Mouse (Mus musculus) ES-Bruce4 (cell line): ENCODE results near the gene Mif4gd.

Source experiments
- CTCF ChIP-seq: IDR thresholded peaks from one replicate; pipeline ENCODE4 v1.8.1; 2011; ENCODE audit warnings: low read depth, low read length
- EP300 ChIP-seq: IDR thresholded peaks from 2 replicates; pipeline ENCODE4 v1.6.1; 2011; ENCODE audit warnings: low read depth, low read length; ENCODE audit not compliant: insufficient read depth
- POLR2A ChIP-seq: IDR thresholded peaks from one replicate; pipeline ENCODE4 v1.8.1; 2011; ENCODE audit warnings: low read length; ENCODE audit not compliant: insufficient read depth

DNA sequence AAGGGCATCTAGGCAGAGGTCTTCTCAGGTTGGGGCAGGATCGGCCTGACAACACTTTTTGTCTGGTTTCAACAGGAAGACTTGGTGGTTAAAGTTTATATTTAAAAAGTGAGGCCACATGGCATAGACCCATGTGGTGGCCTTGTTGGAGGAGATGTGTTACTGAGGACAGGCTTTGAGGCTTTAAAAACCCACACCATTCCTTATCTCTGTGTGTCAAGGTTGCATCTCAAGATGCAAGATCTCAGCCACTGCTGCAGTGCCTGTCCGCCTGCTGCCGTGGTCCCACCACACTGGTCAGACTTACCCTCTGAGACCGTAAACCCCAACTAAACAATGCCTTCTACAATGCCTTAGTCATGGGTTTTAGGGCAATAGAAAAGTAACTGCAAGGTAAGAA, 14.5 kb downstream of the Mif4gd start:
- TF ChIP-seq CTCF (no peak), POLR2A (no peak), EP300 (no peak)
